Mouse (Mus musculus): ENCODE data around the gene Tpt1. TPM values are rescaled to one million over a fixed set of nuclear protein-coding genes. Genes with fewer than 3 reads are reported as not detected.

The Tpt1 gene
- polyA plus RNA-seq (2015; fragmentation: Nextera tagmentation; extraction: Ambion mirVana) = 998 and 1,067 TPM in 2 replicates

- peak within 1 kb of the TSS; percentile 80 for H3K4me3 ChIP-seq
- peak; percentile 98 for ATAC-seq (ENCODE audit: borderline replicate concordance, extremely low read depth, low FRiP score, low TSS enrichment)
- no peaks in the 10 kb centered on the region for H3K9me3 ChIP-seq
- H3K4me2 ChIP-seq = peak within 1 kb of the TSS; percentile 62
- H3K36me3 ChIP-seq = peaks cover 35% of the 10 kb centered on the region
- peak within 1 kb of the TSS; percentile 99 for H3K27ac ChIP-seq
- H3K27me3 ChIP-seq = no peaks in the 10 kb centered on the region
- peak within 1 kb of the TSS; percentile 92 for H3K9ac ChIP-seq
- under 1% methylated on average over 95 of the region's 108 CpGs for WGBS
- peaks cover 18% of the 10 kb centered on the region for H3K4me1 ChIP-seq
These were observed at the start of gene Tpt1 for GRCm38 (mm10) chr14:75844867-75845697. Tpt1 (plus strand) TSS chr14:75845093.

- 85% methylated on average over 4 of the region's 4 CpGs for WGBS
- Histone ChIP-seq H3K9me3 (no peaks in the 10 kb centered on the region), H3K27me3 (no peaks in the 10 kb centered on the region), H3K27ac (no peak overlapping the region), H3K4me1 (no peaks in the 10 kb centered on the region), H3K4me3 (no peak overlapping the region), H3K4me2 (no peak overlapping the region), H3K9ac (no peak overlapping the region), H3K36me3 (no peaks in the 10 kb centered on the region)
- ATAC-seq (ENCODE audit: borderline replicate concordance, extremely low read depth, low FRiP score, low TSS enrichment) = no peak
These were observed 49.0 kb upstream of the Tpt1 start for GRCm38 (mm10) chr14:75795918-75796317.

GRCm38 (mm10) chr14:75797769-75798386 is 47.0 kb upstream of the Tpt1 start:
- no peak overlapping the region for H3K4me3 ChIP-seq
- 23% methylated on average over 5 of the region's 5 CpGs for WGBS
- no peak overlapping the region for H3K9ac ChIP-seq
- H3K9me3 ChIP-seq = no peaks in the 10 kb centered on the region
- no peak overlapping the region for H3K27ac ChIP-seq
- no peaks in the 10 kb centered on the region for H3K4me1 ChIP-seq
- ATAC-seq (ENCODE audit: borderline replicate concordance, extremely low read depth, low FRiP score, low TSS enrichment) = no peak
- H3K27me3 ChIP-seq = no peaks in the 10 kb centered on the region
- no peaks in the 10 kb centered on the region for H3K36me3 ChIP-seq
- no peak overlapping the region for H3K4me2 ChIP-seq

- no peak overlapping the region for H3K4me3 ChIP-seq
- no peaks in the 10 kb centered on the region for H3K9me3 ChIP-seq
- no peak overlapping the region for H3K4me2 ChIP-seq
- WGBS = 67% methylated on average over 8 of the region's 8 CpGs
- ATAC-seq (ENCODE audit: borderline replicate concordance, extremely low read depth, low FRiP score, low TSS enrichment) = no peak
- no peaks in the 10 kb centered on the region for H3K4me1 ChIP-seq
- no peaks in the 10 kb centered on the region for H3K27me3 ChIP-seq
- H3K36me3 ChIP-seq = no peaks in the 10 kb centered on the region
- no peak overlapping the region for H3K27ac ChIP-seq
- no peak overlapping the region for H3K9ac ChIP-seq
These were observed 37.1 kb upstream of the Tpt1 start for GRCm38 (mm10) chr14:75807800-75808199.

GRCm38 (mm10) chr14:75809931-75810330 is 35.0 kb upstream of the Tpt1 start:
- H3K4me1 ChIP-seq = no peaks in the 10 kb centered on the region
- H3K4me2 ChIP-seq = no peak overlapping the region
- WGBS = 88% methylated on average over 6 of the region's 6 CpGs
- no peaks in the 10 kb centered on the region for H3K36me3 ChIP-seq
- H3K4me3 ChIP-seq = no peak overlapping the region
- no peaks in the 10 kb centered on the region for H3K27me3 ChIP-seq
- ATAC-seq (ENCODE audit: borderline replicate concordance, extremely low read depth, low FRiP score, low TSS enrichment) = no peak
- H3K9me3 ChIP-seq = no peaks in the 10 kb centered on the region
- H3K27ac ChIP-seq = no peak overlapping the region
- H3K9ac ChIP-seq = no peak overlapping the region

GRCm38 (mm10) chr14:75818528-75818927 is 26.4 kb upstream of the Tpt1 start:
- no peaks in the 10 kb centered on the region for H3K9me3 ChIP-seq
- no peak overlapping the region for H3K4me3 ChIP-seq
- no peak for ATAC-seq (ENCODE audit: borderline replicate concordance, extremely low read depth, low FRiP score, low TSS enrichment)
- no peak overlapping the region for H3K9ac ChIP-seq
- WGBS = 81% methylated on average over 2 of the region's 2 CpGs
- no peak overlapping the region for H3K27ac ChIP-seq
- H3K27me3 ChIP-seq = no peaks in the 10 kb centered on the region
- no peaks in the 10 kb centered on the region for H3K36me3 ChIP-seq
- H3K4me2 ChIP-seq = no peak overlapping the region
- H3K4me1 ChIP-seq = no peaks in the 10 kb centered on the region

GRCm38 (mm10) chr14:75819341-75819740 is 25.6 kb upstream of the Tpt1 start:
- H3K27ac ChIP-seq = no peak overlapping the region
- H3K4me2 ChIP-seq = no peak overlapping the region
- no peak for ATAC-seq (ENCODE audit: borderline replicate concordance, extremely low read depth, low FRiP score, low TSS enrichment)
- no peak overlapping the region for H3K9ac ChIP-seq
- 58% methylated on average over 2 of the region's 2 CpGs for WGBS
- no peaks in the 10 kb centered on the region for H3K27me3 ChIP-seq
- no peak overlapping the region for H3K4me3 ChIP-seq
- H3K4me1 ChIP-seq = no peaks in the 10 kb centered on the region
- H3K9me3 ChIP-seq = no peaks in the 10 kb centered on the region
- no peaks in the 10 kb centered on the region for H3K36me3 ChIP-seq

GRCm38 (mm10) chr14:75820007-75820406 is 24.9 kb upstream of the Tpt1 start:
- 60% methylated on average over 5 of the region's 5 CpGs for WGBS
- H3K27me3 ChIP-seq = no peaks in the 10 kb centered on the region
- ATAC-seq (ENCODE audit: borderline replicate concordance, extremely low read depth, low FRiP score, low TSS enrichment) = no peak

GRCm38 (mm10) chr14:75826851-75827410 is 18.0 kb upstream of the Tpt1 start:
- Histone ChIP-seq H3K9ac (no peak overlapping the region), H3K4me3 (no peak overlapping the region), H3K9me3 (no peaks in the 10 kb centered on the region), H3K27ac (no peak overlapping the region), H3K4me2 (no peak overlapping the region), H3K36me3 (no peaks in the 10 kb centered on the region), H3K4me1 (peaks cover 14% of the 10 kb centered on the region), H3K27me3 (0 out of 2 replicates have a peak, but pooled peaks cover 7% of the 10 kb centered on the region)
- 46% methylated on average over 3 of the region's 3 CpGs for WGBS
- no peak for ATAC-seq (ENCODE audit: borderline replicate concordance, extremely low read depth, low FRiP score, low TSS enrichment)

More at GRCm38 (mm10) chr14:75820007-75820406, 24.9 kb upstream of the Tpt1 start:
- Histone ChIP-seq H3K4me1 (no peaks in the 10 kb centered on the region), H3K9ac (no peak overlapping the region), H3K4me3 (no peak overlapping the region), H3K27ac (no peak overlapping the region), H3K36me3 (no peaks in the 10 kb centered on the region), H3K4me2 (no peak overlapping the region), H3K9me3 (no peaks in the 10 kb centered on the region)

- Histone ChIP-seq H3K4me2 (peak overlapping the region; percentile 83; the same call in 1 of the 2 replicates), H3K36me3 (no peaks in the 10 kb centered on the region), H3K9me3 (no peaks in the 10 kb centered on the region), H3K27ac (no peak overlapping the region), H3K27me3 (0 out of 2 replicates have a peak, but pooled peaks cover 7% of the 10 kb centered on the region), H3K4me1 (peaks cover 18% of the 10 kb centered on the region), H3K9ac (no peak overlapping the region), H3K4me3 (no peak overlapping the region)
- no peak for ATAC-seq (ENCODE audit: borderline replicate concordance, extremely low read depth, low FRiP score, low TSS enrichment)
- WGBS = 37% methylated on average over 11 of the region's 11 CpGs
These were observed 16.7 kb upstream of the Tpt1 start for GRCm38 (mm10) chr14:75828221-75828620.

GRCm38 (mm10) chr14:75828866-75829806 is 15.8 kb upstream of the Tpt1 start:
- Histone ChIP-seq H3K36me3 (no peaks in the 10 kb centered on the region), H3K4me1 (peaks cover 24% of the 10 kb centered on the region), H3K9me3 (no peaks in the 10 kb centered on the region), H3K4me3 (peak overlapping the region; percentile 36), H3K9ac (no peak overlapping the region), H3K27ac (no peak overlapping the region), H3K27me3 (0 out of 2 replicates have a peak, but pooled peaks cover 7% of the 10 kb centered on the region), H3K4me2 (peak overlapping the region; percentile 83)
- 5% methylated on average over 32 of the region's 32 CpGs for WGBS
- 0 out of 2 replicates have a peak, but pooled peaks have one; percentile 16 for ATAC-seq (ENCODE audit: borderline replicate concordance, extremely low read depth, low FRiP score, low TSS enrichment)

All from lung, embryonic 15.5 days (tissue).